Mouse (Mus musculus) myocyte (in vitro differentiated cells): ENCODE measurements at regions not wholly inside any gene's neighbourhood (a gene's known extent, or its start where the extent isn't known, plus 50 kb on each side); places are given as distances from the start of the nearest gene placed in this dataset.

ENCODE experiments used
- H3K27me3 ChIP-seq: one replicate; pipeline ENCODE4 v1.6.1; 2011; ENCODE audit not compliant: control insufficient read depth, insufficient read depth, insufficient read length
- H3K36me3 ChIP-seq: one replicate; pipeline ENCODE4 v1.6.1; 2011; ENCODE audit not compliant: control insufficient read depth, insufficient read depth
- H3K4me2 ChIP-seq: one replicate; pipeline ENCODE4 v1.6.1; 2011; ENCODE audit warnings: low read depth, control low read depth
- H3K4me3 ChIP-seq: one replicate; pipeline ENCODE4 v1.5.1; 2011; ENCODE audit warnings: mild to moderate bottlenecking, control low read depth, moderate library complexity
- H3K79me2 ChIP-seq: one replicate; pipeline ENCODE4 v1.6.1; 2011; ENCODE audit not compliant: control insufficient read depth, insufficient read depth
- H3ac ChIP-seq: one replicate; pipeline ENCODE4 v1.6.1; 2011; ENCODE audit not compliant: control insufficient read depth, insufficient read length
- CEBPB ChIP-seq: IDR thresholded peaks from 2 replicates; pipeline ENCODE4 v1.6.1; 2011; ENCODE audit warnings: mild to moderate bottlenecking, moderate library complexity; ENCODE audit not compliant: poor library complexity, insufficient read depth, severe bottlenecking
- E2F4 ChIP-seq: IDR thresholded peaks from one replicate; pipeline ENCODE4 v1.6.1; 2011; ENCODE audit warnings: mild to moderate bottlenecking, control low read depth, moderate library complexity; ENCODE audit not compliant: insufficient read depth
- MAX ChIP-seq: IDR thresholded peaks from one replicate; pipeline ENCODE4 v1.6.1; 2011; ENCODE audit warnings: low read depth, mild to moderate bottlenecking, control low read depth
- MYOD1 ChIP-seq, 3 experiments: IDR thresholded peaks; one replicate each; pipeline ENCODE4 v1.6.1; 2011; ENCODE audit warnings: control low read depth in 2 of 3, low read depth in 2 of 3, mild to moderate bottlenecking in 2 of 3, moderate library complexity in 1 of 3; ENCODE audit not compliant: insufficient read length in 2 of 3, control insufficient read depth in 1 of 3
- MYOG ChIP-seq, 3 experiments: IDR thresholded peaks; one replicate each; pipeline ENCODE4 v1.6.1; 2011; ENCODE audit warnings: control low read depth in 2 of 3, low read depth in 2 of 3, mild to moderate bottlenecking in 2 of 3; ENCODE audit not compliant: insufficient read length in 2 of 3, control insufficient read depth in 1 of 3, insufficient read depth in 1 of 3
- POLR2A ChIP-seq: IDR thresholded peaks from one replicate; pipeline ENCODE4 v1.6.1; 2011; ENCODE audit warnings: low read depth, mild to moderate bottlenecking, control low read depth, moderate library complexity; ENCODE audit not compliant: insufficient read length
- POLR2AphosphoS2 ChIP-seq: IDR thresholded peaks from one replicate; pipeline ENCODE4 v1.6.1; 2011; ENCODE audit warnings: low read depth, control low read depth; ENCODE audit not compliant: insufficient read length
- REST ChIP-seq: IDR thresholded peaks from one replicate; pipeline ENCODE4 v1.6.1; 2011; ENCODE audit warnings: mild to moderate bottlenecking, control low read depth, moderate library complexity; ENCODE audit not compliant: insufficient read depth, insufficient read length
- SRF ChIP-seq: IDR thresholded peaks from one replicate; pipeline ENCODE4 v1.6.1; 2011; ENCODE audit warnings: low read depth; ENCODE audit not compliant: control insufficient read depth, insufficient read length
- TCF12 ChIP-seq: IDR thresholded peaks from one replicate; pipeline ENCODE4 v1.6.1; 2011; ENCODE audit warnings: mild to moderate bottlenecking, control low read depth; ENCODE audit not compliant: poor library complexity, insufficient read depth, severe bottlenecking
- TCF3 ChIP-seq: IDR thresholded peaks from one replicate; pipeline ENCODE4 v1.6.1; 2011; ENCODE audit warnings: low read depth, control low read depth; ENCODE audit not compliant: insufficient read length
- USF1 ChIP-seq: IDR thresholded peaks from one replicate; pipeline ENCODE4 v1.6.1; 2011; ENCODE audit warnings: low read depth, mild to moderate bottlenecking, control low read depth, moderate library complexity

DNA sequence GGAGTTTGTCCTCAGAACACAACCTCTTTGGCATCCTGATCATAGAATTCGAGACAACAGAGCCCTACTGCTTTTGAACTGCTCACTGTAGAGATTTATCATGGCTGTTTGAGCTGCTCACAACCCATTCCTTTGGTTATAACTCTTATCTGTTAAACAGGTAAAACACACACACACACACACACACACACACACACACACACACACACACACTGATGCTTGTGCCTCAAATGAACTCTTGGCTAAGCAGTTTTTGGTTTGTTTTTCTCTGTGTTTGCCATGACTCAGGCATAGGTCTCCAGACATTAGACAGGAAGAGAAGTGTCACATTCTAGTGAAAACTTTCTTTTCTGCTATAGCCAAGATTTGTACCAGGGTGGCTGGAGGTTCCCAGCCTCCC is 60.8 kb upstream of the 1700020N01Rik start:
- Histone ChIP-seq H3ac (no peak overlapping the region), H3K27me3 (no peaks in the 10 kb centered on the region), H3K79me2 (no peaks in the 10 kb centered on the region), H3K4me3 (no peak overlapping the region), H3K36me3 (no peaks in the 10 kb centered on the region), H3K4me2 (no peak overlapping the region)
- TF ChIP-seq TCF3, result no peak
- TF ChIP-seq MYOG (IDR thresholded peaks at IDR 0.05; ENCODE audit: control insufficient read depth in 1 of 3, insufficient read depth in 1 of 3, insufficient read length in 2 of 3, low read depth in 2 of 3), result no peak
- TF ChIP-seq SRF, result no peak
- no peak for TF ChIP-seq MAX
- TF ChIP-seq TCF12, result no peak
- no peak for TF ChIP-seq E2F4
- no peak for TF ChIP-seq USF1
- TF ChIP-seq MYOD1 (IDR thresholded peaks at IDR 0.05; ENCODE audit: control insufficient read depth in 1 of 3, insufficient read length in 2 of 3, low read depth in 2 of 3), result no peak
- no peak for TF ChIP-seq REST
- TF ChIP-seq CEBPB, result no peak

DNA sequence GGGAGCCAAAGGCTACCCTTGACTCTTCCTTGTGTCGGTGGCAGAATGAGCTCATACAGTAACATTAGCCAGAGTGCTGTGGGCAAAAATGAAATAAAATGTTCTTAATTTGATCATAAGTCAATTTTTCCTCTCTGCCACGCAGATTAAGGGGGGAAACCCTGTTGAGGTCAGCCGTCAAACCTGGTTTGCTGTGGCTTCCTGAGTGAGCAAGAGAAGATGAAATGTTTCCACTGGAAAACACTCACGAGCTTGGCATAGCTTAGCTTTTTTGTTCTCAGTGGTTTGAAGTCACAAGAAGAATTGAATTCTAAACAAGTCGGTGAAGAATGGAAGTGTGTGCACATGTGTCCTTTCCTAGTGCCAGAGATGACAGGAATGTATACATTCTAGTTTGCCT is 57.3 kb upstream of the 1700020N01Rik start:
- TF ChIP-seq POLR2AphosphoS2 (no peak), TCF12 (no peak), E2F4 (no peak), REST (no peak), POLR2A (no peak), CEBPB (no peak), MYOG (IDR thresholded peaks at IDR 0.05; ENCODE audit: control insufficient read depth in 1 of 3, insufficient read depth in 1 of 3, insufficient read length in 2 of 3, low read depth in 2 of 3) (no peak), USF1 (no peak), SRF (no peak), MAX (no peak), TCF3 (no peak), MYOD1 (IDR thresholded peaks at IDR 0.05; ENCODE audit: control insufficient read depth in 1 of 3, insufficient read length in 2 of 3, low read depth in 2 of 3) (no peak)
- Histone ChIP-seq H3K36me3 (no peaks in the 10 kb centered on the region), H3K27me3 (no peaks in the 10 kb centered on the region), H3K79me2 (no peaks in the 10 kb centered on the region), H3K4me3 (no peak overlapping the region), H3ac (no peak overlapping the region), H3K4me2 (no peak overlapping the region)

DNA sequence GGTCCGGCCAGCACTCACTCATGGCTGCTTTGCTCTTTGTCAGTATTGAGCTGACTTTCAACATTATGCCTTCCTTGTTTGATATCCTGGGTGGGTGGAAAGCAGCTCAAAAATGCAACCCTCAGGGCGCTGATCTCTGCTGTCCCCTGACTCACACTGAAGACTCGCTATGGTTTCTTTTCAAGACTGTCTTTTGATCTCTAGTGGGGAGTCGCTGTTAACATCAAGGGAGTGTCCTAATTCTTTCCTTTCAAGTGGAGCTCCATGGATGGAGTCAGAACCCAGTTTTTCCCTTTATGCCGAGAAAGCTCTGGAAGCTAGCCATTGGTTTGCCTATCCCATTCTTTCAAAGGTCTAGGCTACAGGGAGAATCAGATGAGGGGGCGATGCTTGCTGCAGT is 54.5 kb upstream of the 1700020N01Rik start:
- Histone ChIP-seq H3K79me2 (no peaks in the 10 kb centered on the region), H3K36me3 (no peaks in the 10 kb centered on the region), H3K4me3 (no peak overlapping the region), H3ac (no peak overlapping the region), H3K4me2 (no peak overlapping the region), H3K27me3 (no peaks in the 10 kb centered on the region)
- TF ChIP-seq USF1 (no peak), MAX (no peak), REST (no peak)
